Mouse (Mus musculus) testis, adult 2 months (tissue): ENCODE measurements around the gene Hmgn2. TPM values are rescaled to one million over a fixed set of nuclear protein-coding genes. Genes with fewer than 3 reads are reported as not detected.
A peak's percentile ranks its signal among the peaks of the same experiment; 100 is the strongest.

Experiments used
- H3K27ac ChIP-seq: fragments of 200-500 bp; 2 replicates; pipeline ENCODE4 v1.5.1; 2012; ENCODE audit warnings: low read depth, low read length; ENCODE audit not compliant: control insufficient read depth, insufficient read depth
- H3K27me3 ChIP-seq: fragments of 200-500 bp; 2 replicates; pipeline ENCODE4 v1.6.1; 2012; ENCODE audit warnings: mild to moderate bottlenecking, low read length, moderate library complexity; ENCODE audit not compliant: control insufficient read depth, insufficient read depth
- H3K36me3 ChIP-seq: fragments of 200-500 bp; 2 replicates; pipeline ENCODE4 v1.6.1; 2012; ENCODE audit warnings: mild to moderate bottlenecking, low read length; ENCODE audit not compliant: control insufficient read depth, insufficient read depth
- H3K4me1 ChIP-seq: fragments of 200-500 bp; 2 replicates; pipeline ENCODE4 v1.6.1; 2012; ENCODE audit warnings: low read length; ENCODE audit not compliant: control insufficient read depth, insufficient read depth
- H3K4me3 ChIP-seq: fragments of 200-500 bp; 2 replicates; pipeline ENCODE4 v1.5.1; 2012; ENCODE audit warnings: low read depth, mild to moderate bottlenecking, low read length, moderate library complexity, mixed read lengths; ENCODE audit not compliant: control insufficient read depth
- CTCF ChIP-seq: fragments of 200-500 bp; IDR thresholded peaks from 2 replicates; pipeline ENCODE4 v1.5.1; 2012; ENCODE audit warnings: low read depth, mild to moderate bottlenecking, inconsistent platforms, low read length, moderate library complexity; ENCODE audit not compliant: control insufficient read depth, insufficient read depth, insufficient replicate concordance
- POLR2A ChIP-seq: fragments of 200-500 bp; IDR thresholded peaks from 2 replicates; pipeline ENCODE4 v1.6.1; 2012; ENCODE audit warnings: low read depth, mild to moderate bottlenecking, inconsistent platforms, low read length, moderate library complexity; ENCODE audit not compliant: control insufficient read depth
- polyA plus RNA-seq: library from polyadenylated mRNA; depleted of rRNA; stranded (reverse); fragments of >200 nt; gene quantifications from 2 replicates; pipeline ENCODE4 v1.2.3, GENCODE M21; 2012

Hmgn2 gene
- polyA plus RNA-seq, 1 experiment, result 34.0 TPM

GRCm38 (mm10) chr4:133970876-133971275 lies 2.4 kb upstream of the Hmgn2 start:
- Histone ChIP-seq H3K36me3 (no peaks in the 10 kb centered on the region), H3K4me1 (peaks cover 15% of the 10 kb centered on the region), H3K27me3 (no peaks in the 10 kb centered on the region), H3K4me3 (no peak overlapping the region), H3K27ac (no peak overlapping the region)
- TF ChIP-seq POLR2A (no peak), CTCF (no peak)

- peaks cover 15% of the 10 kb centered on the region for H3K4me1 ChIP-seq
Observed at GRCm38 (mm10) chr4:133970196-133970595, 1.7 kb upstream of the Hmgn2 start.

GRCm38 (mm10) chr4:133969114-133969770 lies 792 bp upstream of the Hmgn2 start:
- peak overlapping the region; percentile 69 for H3K27ac ChIP-seq
- no peak overlapping the region for H3K4me3 ChIP-seq
- no peaks in the 10 kb centered on the region; the same call in 1 of the 2 replicates for H3K36me3 ChIP-seq
- peaks cover 15% of the 10 kb centered on the region for H3K4me1 ChIP-seq
- no peak for TF ChIP-seq POLR2A
- no peak for TF ChIP-seq CTCF
- no peaks in the 10 kb centered on the region for H3K27me3 ChIP-seq

More at GRCm38 (mm10) chr4:133970196-133970595, 1.7 kb upstream of the Hmgn2 start:
- Histone ChIP-seq H3K27me3 (no peaks in the 10 kb centered on the region), H3K36me3 (no peaks in the 10 kb centered on the region; the same call in 1 of the 2 replicates), H3K27ac (no peak overlapping the region), H3K4me3 (no peak overlapping the region)
- TF ChIP-seq POLR2A (no peak), CTCF (no peak)

- Histone ChIP-seq H3K36me3 (no peaks in the 10 kb centered on the region; the same call in 1 of the 2 replicates), H3K27ac (peak overlapping the region; percentile 92), H3K4me1 (peaks cover 15% of the 10 kb centered on the region), H3K4me3 (peak overlapping the region; percentile 88), H3K27me3 (no peaks in the 10 kb centered on the region)
- TF ChIP-seq CTCF, result no peak
- 0 out of 2 replicates have a peak, but pooled peaks have one; percentile 8 for TF ChIP-seq POLR2A
Observed at GRCm38 (mm10) chr4:133967866-133968149, 642 bp downstream of the Hmgn2 start.

- H3K36me3 ChIP-seq, result no peaks in the 10 kb centered on the region; the same call in 1 of the 2 replicates
- H3K27ac ChIP-seq, result peak overlapping the region; percentile 92
Observed at GRCm38 (mm10) chr4:133967138-133967865, 1.1 kb downstream of the Hmgn2 start.

GRCm38 (mm10) chr4:133966271-133966940 lies 2.0 kb downstream of the Hmgn2 start:
- no peaks in the 10 kb centered on the region; the same call in 1 of the 2 replicates for H3K36me3 ChIP-seq
- H3K27ac ChIP-seq, result peak overlapping the region; percentile 86
- H3K27me3 ChIP-seq, result no peaks in the 10 kb centered on the region
- peak overlapping the region; percentile 88 for H3K4me3 ChIP-seq
- H3K4me1 ChIP-seq, result peaks cover 15% of the 10 kb centered on the region
- TF ChIP-seq POLR2A (no peak), CTCF (no peak)

More at GRCm38 (mm10) chr4:133967138-133967865, 1.1 kb downstream of the Hmgn2 start:
- peaks cover 15% of the 10 kb centered on the region for H3K4me1 ChIP-seq
- no peaks in the 10 kb centered on the region for H3K27me3 ChIP-seq
- peak; percentile 21 for TF ChIP-seq POLR2A
- no peak for TF ChIP-seq CTCF
- H3K4me3 ChIP-seq, result peak overlapping the region; percentile 88

GRCm38 (mm10) chr4:133962566-133962965 lies 5.9 kb downstream of the Hmgn2 start:
- Histone ChIP-seq H3K4me1 (peaks cover 4% of the 10 kb centered on the region), H3K27me3 (no peaks in the 10 kb centered on the region), H3K4me3 (no peak overlapping the region), H3K27ac (no peak overlapping the region), H3K36me3 (no peaks in the 10 kb centered on the region; the same call in 1 of the 2 replicates)
- no peak for TF ChIP-seq CTCF
- no peak for TF ChIP-seq POLR2A
